Comparison of ENCODE assay signal across 8 mouse cellular contexts in the genomic region with DNA sequence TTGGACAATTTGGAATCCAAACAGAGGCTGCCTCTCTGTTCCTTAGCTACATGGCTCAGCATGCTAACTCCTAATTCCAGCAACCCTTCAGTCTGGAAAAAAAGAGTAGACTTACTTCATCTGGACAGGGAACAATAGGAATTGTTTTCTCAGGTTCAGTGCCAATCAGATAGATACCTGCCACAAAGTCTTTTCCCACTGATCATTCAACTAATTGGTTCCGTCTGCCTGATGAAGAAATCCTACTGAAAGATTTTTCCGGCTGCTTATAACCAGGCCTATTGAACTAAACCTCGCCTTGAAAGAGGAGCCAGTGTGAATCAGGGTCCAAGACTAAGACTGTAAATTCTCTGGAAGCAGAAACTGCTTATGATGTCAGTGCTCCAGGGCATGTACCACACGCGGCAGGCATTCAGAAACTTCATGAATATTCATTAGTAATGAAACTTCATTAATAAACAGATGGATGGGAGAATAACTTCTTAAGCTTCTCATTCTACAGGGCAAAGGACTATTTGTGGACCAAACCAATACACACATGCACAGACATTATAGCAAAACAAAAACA. TPM values are rescaled to one million over a fixed set of nuclear protein-coding genes. Genes with fewer than 3 reads are reported as not detected.
DNase-seq lines count a peak whose midpoint lies in the region; ATAC-seq and TF ChIP-seq lines count a peak whose summit lies in the region.

No protein-coding gene starts in this region.

- POLR2A ChIA-PET in Patski (lab: Charles Lee) = no interaction called here

- peak overlapping the region; percentile 65; the same call in 1 of the 2 replicates for H3K4me3 ChIP-seq in ES-Bruce4 (ENCODE audit: low read depth, low read length)
- H3K4me3 ChIP-seq in heart, embryonic 11.5 days (ENCODE audit: low read depth, low read length) = peak overlapping the region; percentile 74
- H3K4me3 ChIP-seq in limb, embryonic 11.5 days (ENCODE audit: low read depth, low read length) = peak overlapping the region; percentile 63

- no peak for TF ChIP-seq EP300 in ES-Bruce4 (IDR thresholded peaks at IDR 0.05; ENCODE audit: insufficient read depth, low read depth, low read length)

- no peak overlapping the region for H3K9ac ChIP-seq in ES-Bruce4 (ENCODE audit: low read depth, poor library complexity, severe bottlenecking)
- H3K9ac ChIP-seq in heart, embryonic 11.5 days (ENCODE audit: low read depth, low read length) = peak overlapping the region; percentile 74
- peak overlapping the region; percentile 58; the same call in 1 of the 2 replicates for H3K9ac ChIP-seq in limb, embryonic 11.5 days (ENCODE audit: low read length)

- H3K27me3 ChIP-seq in ES-Bruce4 (ENCODE audit: control insufficient read depth, insufficient read depth, low read length, poor library complexity, severe bottlenecking) (no peaks in the 10 kb centered on the region), Patski (no peaks in the 10 kb centered on the region)
- H3K27me3 ChIP-seq in heart, embryonic 11.5 days (ENCODE audit: control insufficient read depth, insufficient read depth, low read length) = no peaks in the 10 kb centered on the region
- H3K27me3 ChIP-seq in limb, embryonic 11.5 days (ENCODE audit: control insufficient read depth, insufficient read depth, low read length) = no peaks in the 10 kb centered on the region

- no peaks in the 10 kb centered on the region for H3K36me3 ChIP-seq in ES-Bruce4 (ENCODE audit: control insufficient read depth, insufficient read depth, low read length, poor library complexity, severe bottlenecking)
- no peaks in the 10 kb centered on the region for H3K36me3 ChIP-seq in heart, embryonic 11.5 days (ENCODE audit: control insufficient read depth, insufficient read depth, low read length)
- H3K36me3 ChIP-seq in limb, embryonic 11.5 days (ENCODE audit: control insufficient read depth, insufficient read depth, low read length) = no peaks in the 10 kb centered on the region

- H3K27ac ChIP-seq in ES-Bruce4 (ENCODE audit: insufficient read depth, low read length) = no peak overlapping the region
- H3K27ac ChIP-seq in heart, embryonic 11.5 days (ENCODE audit: low read depth, low read length) = no peak overlapping the region
- no peak overlapping the region for H3K27ac ChIP-seq in limb, embryonic 11.5 days (replicated peaks; ENCODE audit: low read depth, low read length)

- 44% methylated on average over 5 of the region's 5 CpGs for WGBS in heart, embryonic 11.5 days (ENCODE audit: insufficient replicate concordance)
- 42% methylated on average over 5 of the region's 5 CpGs for WGBS in limb, embryonic 11.5 days

- TF ChIP-seq POLR2A in ES-Bruce4 (IDR thresholded peaks at IDR 0.05; ENCODE audit: insufficient read depth, low read length) = no peak

- H3K4me1 ChIP-seq in ES-Bruce4 (ENCODE audit: control insufficient read depth, insufficient read depth, low read length) = no peaks in the 10 kb centered on the region
- H3K4me1 ChIP-seq in heart, embryonic 11.5 days (ENCODE audit: control insufficient read depth, insufficient read depth, low read length) = no peaks in the 10 kb centered on the region; the same call in 1 of the 2 replicates
- H3K4me1 ChIP-seq in limb, embryonic 11.5 days (ENCODE audit: control insufficient read depth, insufficient read depth, low read length) = no peaks in the 10 kb centered on the region

- ATAC-seq in Patski = peak; percentile 79
- ATAC-seq in heart, embryonic 11.5 days (replicated peaks; ENCODE audit: insufficient number of reproducible peaks, low FRiP score, low TSS enrichment) = no peak
- no peak for ATAC-seq in limb, embryonic 11.5 days (ENCODE audit: insufficient number of reproducible peaks, low FRiP score, low TSS enrichment, low read depth)

- peak overlapping the region; percentile 85 for H3K4me2 ChIP-seq in heart, embryonic 11.5 days
- peak overlapping the region; percentile 64 for H3K4me2 ChIP-seq in limb, embryonic 11.5 days (ENCODE audit: low read depth, severe bottlenecking)

- peak; percentile 12 for DNase-seq in Patski (ENCODE audit: low read depth, low spot score)
- no peak for DNase-seq in limb, embryonic 11.5 days (ENCODE audit: low spot score)
- DNase-seq in retina, postnatal 1 day = peak; percentile 40
- no peak for DNase-seq in layer of hippocampus, adult 9-11 months
- no peak for DNase-seq in right cerebral cortex, postnatal 10 days (ENCODE audit: low spot score in 2 of 2)
- no peak for DNase-seq in layer of hippocampus, adult 9-10 months (ENCODE audit: low spot score)

- in situ Hi-C loops in Patski (cut with MboI; ENCODE audit: low pct_unique_long_range_greater_than_20kb) = no loop called here

- H3K9me3 ChIP-seq in ES-Bruce4 (replicated peaks; ENCODE audit: control insufficient read depth, insufficient read depth, low read length, poor library complexity, severe bottlenecking) = no peaks in the 10 kb centered on the region
- H3K9me3 ChIP-seq in heart, embryonic 11.5 days (replicated peaks; ENCODE audit: control insufficient read depth, low read length) = no peaks in the 10 kb centered on the region
- H3K9me3 ChIP-seq in limb, embryonic 11.5 days (ENCODE audit: control insufficient read depth, low read length) = no peaks in the 10 kb centered on the region

- CTCF ChIA-PET in Patski (lab: Charles Lee) = interaction anchor here (1.2 to 1.3 kb wide), 2 partner anchors 18 to 50 kb away, joined by 3 read pairs; no protein-coding TSS in a partner anchor

- TF ChIP-seq CTCF in ES-Bruce4 (IDR thresholded peaks at IDR 0.05; ENCODE audit: low read depth, low read length) = no peak
- TF ChIP-seq CTCF in Patski (IDR thresholded peaks at IDR 0.05) = no peak

RNA-seq across cellular contexts. Expression of a gene that starts 0.7 kb away (rescaled TPM):
- polyA plus RNA-seq in ES-Bruce4 (2011; ENCODE audit: insufficient read depth, insufficient read length, low read depth, missing spikeins) = 1.4 and 1.6 TPM in 2 replicates
- 6.2 TPM for polyA plus RNA-seq in Patski (2021)
- polyA plus RNA-seq in heart, embryonic 11.5 days (2014; fragmentation: Nextera tagmentation; extraction: Ambion mirVana) = 1.9 and 2.0 TPM in 2 replicates
- polyA plus RNA-seq in limb, embryonic 11.5 days (2014; fragmentation: Nextera tagmentation; extraction: Ambion mirVana) = 2.9 and 4.0 TPM in 2 replicates

RNA-seq across cellular contexts. Expression of a gene that starts 15.7 kb away (rescaled TPM):
- not detected in 2 replicates for polyA plus RNA-seq in ES-Bruce4 (2011; ENCODE audit: insufficient read depth, insufficient read length, low read depth, missing spikeins)
- polyA plus RNA-seq in Patski (2021) = not detected
- 17.7 and 18.9 TPM in 2 replicates for polyA plus RNA-seq in heart, embryonic 11.5 days (2014; fragmentation: Nextera tagmentation; extraction: Ambion mirVana)
- polyA plus RNA-seq in limb, embryonic 11.5 days (2014; fragmentation: Nextera tagmentation; extraction: Ambion mirVana) = 0.11 and 0.20 TPM in 2 replicates

Comparison
In these comparisons a context has a peak if more than half of its experiments do, and no peak if none do; other contexts are left out.
1. DNase-seq: peak in Patski (single experiment) and retina, postnatal 1 day (single experiment); none in limb, embryonic 11.5 days (single experiment), layer of hippocampus, adult 9-11 months (single experiment), right cerebral cortex, postnatal 10 days (0 of 2) and layer of hippocampus, adult 9-10 months (single experiment).
2. RNA of a gene that starts 15.7 kb away (polyA plus RNA-seq): 17.7 to 18.9 TPM in heart, embryonic 11.5 days; 0.11 to 0.20 TPM in limb, embryonic 11.5 days, not detected in ES-Bruce4 and not detected in Patski (single experiment); every median in the first group is over 10 times any median in the second.
3. Peak in every context shown above with its lines, with median percentiles within 50 percentile points of each other: H3K4me3 ChIP-seq.